In the genomic region with DNA sequence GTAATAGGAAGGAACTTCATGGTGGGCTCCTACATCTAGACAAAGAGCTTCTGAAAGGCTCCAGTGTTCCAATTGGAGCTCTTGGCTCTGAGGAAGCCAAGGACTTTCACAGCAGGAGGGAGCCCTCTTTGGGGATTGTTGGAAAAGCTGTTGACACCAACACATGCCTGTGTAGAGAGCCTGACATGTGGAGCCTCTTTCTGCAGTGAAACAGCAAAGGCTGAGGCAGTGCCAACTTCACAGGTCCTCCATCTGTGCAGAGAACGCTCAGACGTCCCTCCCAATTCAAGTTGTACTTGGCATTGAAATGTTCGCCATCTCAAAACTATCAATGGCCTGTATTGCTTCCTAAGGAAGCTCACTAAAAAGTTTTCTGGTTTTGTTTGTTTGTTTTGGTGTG, we compare ENCODE assay signal across 11 mouse cellular contexts.
DNase-seq lines count a peak whose midpoint lies in the region; ATAC-seq and TF ChIP-seq lines count a peak whose summit lies in the region.
"Had no signal": no experiment of that assay in that cellular context is flagged by ENCODE, and none has a peak within 500 bp of the region (broad histone marks: within the 10 kb centered on the region; RNA-seq: fewer than 3 reads in every experiment).

No protein-coding gene starts in this region.

- no peaks in the 10 kb centered on the region for H3K27me3 ChIP-seq in forebrain, postnatal 0 days (ENCODE audit: insufficient read depth, low read length)
- no peaks in the 10 kb centered on the region for H3K27me3 ChIP-seq in kidney, embryonic 16.5 days (ENCODE audit: insufficient read depth, low read length)
- H3K27me3 ChIP-seq: embryonic facial prominence, embryonic 12.5 days; kidney, embryonic 15.5 days; liver, embryonic 12.5 days had no signal

- 45% methylated on average over 3 of the region's 3 CpGs for WGBS in forebrain, postnatal 0 days
- WGBS in kidney, embryonic 16.5 days = 85% methylated on average over 3 of the region's 3 CpGs

- H3K9ac ChIP-seq in forebrain, postnatal 0 days = no peak overlapping the region
- no peak overlapping the region for H3K9ac ChIP-seq in kidney, embryonic 16.5 days (replicated peaks; ENCODE audit: low read length)
- H3K9ac ChIP-seq: embryonic facial prominence, embryonic 12.5 days; kidney, embryonic 15.5 days; liver, embryonic 12.5 days had no signal

- H3K4me3 ChIP-seq in forebrain, postnatal 0 days (ENCODE audit: low read depth, low read length) = no peak overlapping the region
- H3K4me3 ChIP-seq in kidney, embryonic 16.5 days (ENCODE audit: low read length) = no peak overlapping the region
- H3K4me3 ChIP-seq: embryonic facial prominence, embryonic 12.5 days; kidney, embryonic 15.5 days; liver, embryonic 12.5 days had no signal

- H3K9me3 ChIP-seq in forebrain, postnatal 0 days (ENCODE audit: low read length) = no peaks in the 10 kb centered on the region
- H3K9me3 ChIP-seq in kidney, embryonic 16.5 days (ENCODE audit: low read length) = no peaks in the 10 kb centered on the region
- H3K9me3 ChIP-seq: embryonic facial prominence, embryonic 12.5 days; kidney, embryonic 15.5 days; liver, embryonic 12.5 days had no signal

- peak; percentile 86 for ATAC-seq in frontal cortex, adult (ENCODE audit: low TSS enrichment)
- ATAC-seq in forebrain, postnatal 0 days = peak; percentile 98
- no peak for ATAC-seq in kidney, embryonic 16.5 days (ENCODE audit: low FRiP score, low TSS enrichment)
- ATAC-seq: liver, embryonic 12.5 days had no signal

- H3K4me2 ChIP-seq in forebrain, postnatal 0 days (ENCODE audit: low read depth) = no peak overlapping the region
- no peak overlapping the region for H3K4me2 ChIP-seq in kidney, embryonic 16.5 days (replicated peaks; ENCODE audit: low read depth, low read length)
- H3K4me2 ChIP-seq: embryonic facial prominence, embryonic 12.5 days; kidney, embryonic 15.5 days; liver, embryonic 12.5 days had no signal

- no peak for DNase-seq in frontal cortex, postnatal 25 days (ENCODE audit: low spot score in 2 of 2)
- DNase-seq in brain, embryonic 18.5 days (ENCODE audit: low read depth, low spot score) = peak; percentile 79
- DNase-seq in forebrain, postnatal 0 days = peak; percentile 87
- peak; percentile 66 to 77 for DNase-seq in layer of hippocampus, postnatal 36 days
- no peak for DNase-seq in ovary, adult 18-20 months (ENCODE audit: low spot score)
- DNase-seq: lung, postnatal 10 days had no signal

- no peaks in the 10 kb centered on the region for H3K4me1 ChIP-seq in forebrain, postnatal 0 days (ENCODE audit: insufficient read depth)
- no peaks in the 10 kb centered on the region for H3K4me1 ChIP-seq in kidney, embryonic 16.5 days (ENCODE audit: insufficient read depth, low read length)
- H3K4me1 ChIP-seq: embryonic facial prominence, embryonic 12.5 days; kidney, embryonic 15.5 days; liver, embryonic 12.5 days had no signal

- 0 out of 2 replicates have a peak, but pooled peaks have one; percentile 15 for TF ChIP-seq CTCF in forebrain, postnatal 0 days (IDR thresholded peaks at IDR 0.05; ENCODE audit: low read depth)

- no peak overlapping the region for H3K27ac ChIP-seq in forebrain, postnatal 0 days (ENCODE audit: low read depth, low read length)
- no peak overlapping the region for H3K27ac ChIP-seq in kidney, embryonic 16.5 days (ENCODE audit: low read length)
- H3K27ac ChIP-seq: embryonic facial prominence, embryonic 12.5 days; kidney, embryonic 15.5 days; liver, embryonic 12.5 days had no signal

- no peaks in the 10 kb centered on the region for H3K36me3 ChIP-seq in forebrain, postnatal 0 days (ENCODE audit: insufficient read depth)
- no peaks in the 10 kb centered on the region for H3K36me3 ChIP-seq in kidney, embryonic 16.5 days (ENCODE audit: insufficient read depth, low read length)
- H3K36me3 ChIP-seq: embryonic facial prominence, embryonic 12.5 days; kidney, embryonic 15.5 days; liver, embryonic 12.5 days had no signal

Comparison
In these comparisons a context has a peak if more than half of its experiments do, and no peak if none do; other contexts are left out.
1. DNase-seq: peak in brain, embryonic 18.5 days (single experiment), forebrain, postnatal 0 days (single experiment) and layer of hippocampus, postnatal 36 days (2 of 2); none in frontal cortex, postnatal 25 days (0 of 2) and ovary, adult 18-20 months (single experiment).